Mouse (Mus musculus) forebrain, embryonic 13.5 days (tissue): ENCODE results near the gene Oit3. TPM values are rescaled to one million over a fixed set of nuclear protein-coding genes. Genes with fewer than 3 reads are reported as not detected.
"Not testable (repeated sequence)": the region's sequence is repeated elsewhere in the genome, so short reads cannot be mapped to it uniquely, and the experiment has no call there.

Source experiments
- ATAC-seq: fragments of 200-750 bp; cut with Nextera tagmentation; 2 replicates; pipeline ENCODE4 v1.8.0; 2017
- H3K27ac ChIP-seq: fragments of 300-500 bp; sonication (generic); 2 replicates; pipeline ENCODE4 v1.5.1; 2015; ENCODE audit warnings: inconsistent platforms, mild to moderate bottlenecking, moderate library complexity
- H3K27me3 ChIP-seq: fragments of 300-500 bp; sonication (generic); 2 replicates; pipeline ENCODE4 v1.6.1; 2015; ENCODE audit warnings: mild to moderate bottlenecking, inconsistent platforms
- H3K36me3 ChIP-seq: fragments of 300-500 bp; sonication (generic); 2 replicates; pipeline ENCODE4 v1.6.1; 2015; ENCODE audit warnings: mild to moderate bottlenecking, inconsistent platforms; ENCODE audit not compliant: poor library complexity, severe bottlenecking
- H3K4me1 ChIP-seq: fragments of 300-500 bp; sonication (generic); 2 replicates; pipeline ENCODE4 v1.6.1; 2015; ENCODE audit warnings: inconsistent platforms
- H3K4me2 ChIP-seq: fragments of 300-500 bp; sonication (generic); 2 replicates; pipeline ENCODE4 v1.6.1; 2015; ENCODE audit warnings: inconsistent platforms, mild to moderate bottlenecking, moderate library complexity
- H3K4me3 ChIP-seq: fragments of 300-500 bp; sonication (generic); 2 replicates; pipeline ENCODE4 v1.5.1; 2015; ENCODE audit warnings: mild to moderate bottlenecking, inconsistent platforms
- H3K9ac ChIP-seq: fragments of 300-500 bp; sonication (generic); 2 replicates; pipeline ENCODE4 v1.6.1; 2015; ENCODE audit warnings: mild to moderate bottlenecking, inconsistent platforms
- H3K9me3 ChIP-seq: fragments of 300-500 bp; sonication (generic); replicated peaks from 2 replicates; pipeline ENCODE4 v1.6.1; 2016; ENCODE audit warnings: inconsistent platforms
- WGBS: fragments of 180-500 bp; shearing (Covaris S2); methylation state at CpG from one replicate; pipeline ENCODE4 v1.1.7; 2015; 5-methylcytosine and 5-hydroxymethylcytosine counted together
- polyA plus RNA-seq: library from polyadenylated mRNA; unstranded; fragments of >200 nt; fragmentation: Nextera tagmentation; extraction: Ambion mirVana; gene quantifications from 2 replicates; pipeline ENCODE4 v1.2.1, GENCODE M21; 2015

The Oit3 gene
- polyA plus RNA-seq, 1 experiment from 2014 or later = 0.13 TPM

- peak; percentile 84; the same call in 1 of the 2 replicates for ATAC-seq
- Histone ChIP-seq H3K9ac (no peak overlapping the region), H3K4me2 (no peak overlapping the region), H3K4me3 (no peak overlapping the region), H3K27ac (no peak overlapping the region), H3K4me1 (no peaks in the 10 kb centered on the region), H3K27me3 (no peaks in the 10 kb centered on the region), H3K9me3 (peaks cover 11% of the 10 kb centered on the region; the same call in 1 of the 2 replicates), H3K36me3 (no peaks in the 10 kb centered on the region; the same call in 1 of the 2 replicates)
- 75% methylated on average over 8 of the region's 8 CpGs for WGBS
Observed at GRCm38 (mm10) chr10:59386951-59387350, 54.6 kb downstream of the Oit3 start.

- not testable (repeated sequence) for ATAC-seq
Observed at GRCm38 (mm10) chr10:59381563-59381962, 60.0 kb downstream of the Oit3 start.

GRCm38 (mm10) chr10:59380411-59380821 lies 61.2 kb downstream of the Oit3 start:
- no peak for ATAC-seq
- no peak overlapping the region for H3K27ac ChIP-seq
- H3K36me3 ChIP-seq = 0 out of 2 replicates have a peak, but pooled peaks cover 5% of the 10 kb centered on the region
- H3K4me2 ChIP-seq = no peak overlapping the region
- H3K27me3 ChIP-seq = no peaks in the 10 kb centered on the region
- H3K9me3 ChIP-seq = no peaks in the 10 kb centered on the region
- 77% methylated on average over 2 of the region's 2 CpGs for WGBS
- no peaks in the 10 kb centered on the region for H3K4me1 ChIP-seq
- H3K9ac ChIP-seq = no peak overlapping the region
- no peak overlapping the region for H3K4me3 ChIP-seq

More at GRCm38 (mm10) chr10:59381563-59381962, 60.0 kb downstream of the Oit3 start:
- not testable (repeated sequence) for H3K4me1 ChIP-seq, H3K4me2 ChIP-seq, H3K36me3 ChIP-seq, H3K9ac ChIP-seq, H3K27ac ChIP-seq, H3K9me3 ChIP-seq, H3K27me3 ChIP-seq, H3K4me3 ChIP-seq
- WGBS = 81% methylated on average over 6 of the region's 10 CpGs

GRCm38 (mm10) chr10:59379927-59380326 lies 61.7 kb downstream of the Oit3 start:
- 65% methylated on average over 3 of the region's 3 CpGs for WGBS
- H3K4me2 ChIP-seq = no peak overlapping the region
- H3K27me3 ChIP-seq = no peaks in the 10 kb centered on the region
- ATAC-seq = no peak
- H3K27ac ChIP-seq = no peak overlapping the region
- H3K9me3 ChIP-seq = no peaks in the 10 kb centered on the region
- H3K36me3 ChIP-seq = 0 out of 2 replicates have a peak, but pooled peaks cover 5% of the 10 kb centered on the region
- H3K4me3 ChIP-seq = no peak overlapping the region
- H3K9ac ChIP-seq = no peak overlapping the region
- H3K4me1 ChIP-seq = no peaks in the 10 kb centered on the region

GRCm38 (mm10) chr10:59378728-59379127 lies 62.9 kb downstream of the Oit3 start:
- H3K9ac ChIP-seq = no peak overlapping the region
- no peak overlapping the region for H3K4me3 ChIP-seq
- no peak for ATAC-seq
- no peaks in the 10 kb centered on the region for H3K9me3 ChIP-seq
- H3K4me1 ChIP-seq = no peaks in the 10 kb centered on the region
- no peak overlapping the region for H3K27ac ChIP-seq
- H3K4me2 ChIP-seq = no peak overlapping the region
- WGBS = 95% methylated on average over 4 of the region's 4 CpGs
- no peaks in the 10 kb centered on the region for H3K27me3 ChIP-seq
- 0 out of 2 replicates have a peak, but pooled peaks cover 14% of the 10 kb centered on the region for H3K36me3 ChIP-seq

GRCm38 (mm10) chr10:59377906-59378305 lies 63.7 kb downstream of the Oit3 start:
- Histone ChIP-seq H3K9me3 (no peaks in the 10 kb centered on the region), H3K4me3 (no peak overlapping the region), H3K9ac (no peak overlapping the region), H3K27me3 (no peaks in the 10 kb centered on the region), H3K36me3 (peaks cover 19% of the 10 kb centered on the region), H3K4me2 (no peak overlapping the region), H3K27ac (no peak overlapping the region), H3K4me1 (no peaks in the 10 kb centered on the region)
- WGBS = 93% methylated on average over 10 of the region's 10 CpGs
- no peak for ATAC-seq

Other genes starting within 250 kb of the Oit3 start
- gene Sept10, start 219.9 kb downstream of the Oit3 start, polyA plus RNA-seq = 33.3 and 34.0 TPM in 2 replicates
- 12.9 and 15.1 TPM in 2 replicates for gene Sowahc, start 219.8 kb downstream of the Oit3 start, polyA plus RNA-seq
- gene P4ha1, start 118.5 kb downstream of the Oit3 start, polyA plus RNA-seq = 25.9 and 26.9 TPM in 2 replicates
- 1.8 and 7.4 TPM in 2 replicates for gene Gm10273, start 46.1 kb downstream of the Oit3 start, polyA plus RNA-seq
- not detected in 2 replicates for gene Pla2g12b, start 38.1 kb downstream of the Oit3 start, polyA plus RNA-seq
- not detected in 2 replicates for gene Gm10322, start 174.3 kb upstream of the Oit3 start, polyA plus RNA-seq
- 18.1 TPM in 2 replicates for gene Mcu, start 174.9 kb upstream of the Oit3 start, polyA plus RNA-seq